Mouse (Mus musculus): ENCODE measurements around the gene Ankrd55. TPM values are rescaled to one million over a fixed set of nuclear protein-coding genes. Genes with fewer than 3 reads are reported as not detected.
A peak's percentile ranks its signal among the peaks of the same experiment; 100 is the strongest.

Ankrd55 gene
- polyA plus RNA-seq, 1 experiment: 0.74 TPM

- H3K4me1 ChIP-seq (ENCODE audit: control insufficient read depth, insufficient read depth, low read length): peaks cover 15% of the 10 kb centered on the region
- H3K4me3 ChIP-seq (ENCODE audit: insufficient read depth, low read length): no peak overlapping the region
- peak overlapping the region; percentile 84 for H3K27ac ChIP-seq (ENCODE audit: insufficient read depth, low read length)
- TF ChIP-seq CTCF (IDR thresholded peaks at IDR 0.05; ENCODE audit: borderline replicate concordance, insufficient read depth, low read length) (no peak), POLR2A (IDR thresholded peaks at IDR 0.05; ENCODE audit: low read depth, low read length) (no peak)
Measured at GRCm38 (mm10) chr13:112316622-112317482, 28.6 kb downstream of the Ankrd55 start.

GRCm38 (mm10) chr13:112318124-112318523 lies 29.9 kb downstream of the Ankrd55 start:
- H3K4me3 ChIP-seq (ENCODE audit: insufficient read depth, low read length): no peak overlapping the region
- H3K4me1 ChIP-seq (ENCODE audit: control insufficient read depth, insufficient read depth, low read length): peaks cover 14% of the 10 kb centered on the region
- peak overlapping the region; percentile 84 for H3K27ac ChIP-seq (ENCODE audit: insufficient read depth, low read length)
- no peak for TF ChIP-seq CTCF (IDR thresholded peaks at IDR 0.05; ENCODE audit: borderline replicate concordance, insufficient read depth, low read length)
- no peak for TF ChIP-seq POLR2A (IDR thresholded peaks at IDR 0.05; ENCODE audit: low read depth, low read length)

- Histone ChIP-seq H3K4me1 (ENCODE audit: control insufficient read depth, insufficient read depth, low read length) (peaks cover 12% of the 10 kb centered on the region), H3K4me3 (ENCODE audit: insufficient read depth, low read length) (no peak overlapping the region), H3K27ac (ENCODE audit: insufficient read depth, low read length) (peak overlapping the region; percentile 95; the same call in 1 of the 2 replicates)
- TF ChIP-seq POLR2A (IDR thresholded peaks at IDR 0.05; ENCODE audit: low read depth, low read length) (no peak), CTCF (IDR thresholded peaks at IDR 0.05; ENCODE audit: borderline replicate concordance, insufficient read depth, low read length) (no peak)
Measured at GRCm38 (mm10) chr13:112323591-112324266, 35.5 kb downstream of the Ankrd55 start.

- Histone ChIP-seq H3K4me1 (ENCODE audit: control insufficient read depth, insufficient read depth, low read length) (peaks cover 15% of the 10 kb centered on the region), H3K4me3 (ENCODE audit: insufficient read depth, low read length) (no peak overlapping the region), H3K27ac (ENCODE audit: insufficient read depth, low read length) (peak overlapping the region; percentile 99)
- TF ChIP-seq CTCF (IDR thresholded peaks at IDR 0.05; ENCODE audit: borderline replicate concordance, insufficient read depth, low read length): no peak
- no peak for TF ChIP-seq POLR2A (IDR thresholded peaks at IDR 0.05; ENCODE audit: low read depth, low read length)
Measured at GRCm38 (mm10) chr13:112325126-112325525, 36.9 kb downstream of the Ankrd55 start.

- Histone ChIP-seq H3K4me3 (ENCODE audit: insufficient read depth, low read length) (no peak overlapping the region), H3K27ac (ENCODE audit: insufficient read depth, low read length) (peak overlapping the region; percentile 99), H3K4me1 (ENCODE audit: control insufficient read depth, insufficient read depth, low read length) (peaks cover 24% of the 10 kb centered on the region)
- no peak for TF ChIP-seq CTCF (IDR thresholded peaks at IDR 0.05; ENCODE audit: borderline replicate concordance, insufficient read depth, low read length)
- no peak for TF ChIP-seq POLR2A (IDR thresholded peaks at IDR 0.05; ENCODE audit: low read depth, low read length)
Measured at GRCm38 (mm10) chr13:112326403-112326802, 38.2 kb downstream of the Ankrd55 start.

- H3K4me1 ChIP-seq (ENCODE audit: control insufficient read depth, insufficient read depth, low read length): peaks cover 27% of the 10 kb centered on the region
- H3K27ac ChIP-seq (ENCODE audit: insufficient read depth, low read length): peak overlapping the region; percentile 93
- no peak for TF ChIP-seq CTCF (IDR thresholded peaks at IDR 0.05; ENCODE audit: borderline replicate concordance, insufficient read depth, low read length)
- TF ChIP-seq POLR2A (IDR thresholded peaks at IDR 0.05; ENCODE audit: low read depth, low read length): no peak
- H3K4me3 ChIP-seq (ENCODE audit: insufficient read depth, low read length): no peak overlapping the region
Measured at GRCm38 (mm10) chr13:112326977-112327376, 38.7 kb downstream of the Ankrd55 start.

- Histone ChIP-seq H3K4me3 (ENCODE audit: insufficient read depth, low read length) (no peak overlapping the region), H3K4me1 (ENCODE audit: control insufficient read depth, insufficient read depth, low read length) (peaks cover 27% of the 10 kb centered on the region), H3K27ac (ENCODE audit: insufficient read depth, low read length) (peak overlapping the region; percentile 93)
- TF ChIP-seq CTCF (IDR thresholded peaks at IDR 0.05; ENCODE audit: borderline replicate concordance, insufficient read depth, low read length): no peak
- TF ChIP-seq POLR2A (IDR thresholded peaks at IDR 0.05; ENCODE audit: low read depth, low read length): no peak
Measured at GRCm38 (mm10) chr13:112327511-112327910, 39.3 kb downstream of the Ankrd55 start.

GRCm38 (mm10) chr13:112330257-112330656 lies 42.0 kb downstream of the Ankrd55 start:
- TF ChIP-seq CTCF (IDR thresholded peaks at IDR 0.05; ENCODE audit: borderline replicate concordance, insufficient read depth, low read length) (no peak), POLR2A (IDR thresholded peaks at IDR 0.05; ENCODE audit: low read depth, low read length) (no peak)

GRCm38 (mm10) chr13:112330919-112331681 lies 42.8 kb downstream of the Ankrd55 start:
- no peak for TF ChIP-seq CTCF (IDR thresholded peaks at IDR 0.05; ENCODE audit: borderline replicate concordance, insufficient read depth, low read length)
- TF ChIP-seq POLR2A (IDR thresholded peaks at IDR 0.05; ENCODE audit: low read depth, low read length): 0 out of 2 replicates have a peak, but pooled peaks have one; percentile 6

More at GRCm38 (mm10) chr13:112330257-112330656, 42.0 kb downstream of the Ankrd55 start:
- Histone ChIP-seq H3K27ac (ENCODE audit: insufficient read depth, low read length) (peak overlapping the region; percentile 76; the same call in 1 of the 2 replicates), H3K4me1 (ENCODE audit: control insufficient read depth, insufficient read depth, low read length) (peaks cover 22% of the 10 kb centered on the region), H3K4me3 (ENCODE audit: insufficient read depth, low read length) (no peak overlapping the region)

More at GRCm38 (mm10) chr13:112330919-112331681, 42.8 kb downstream of the Ankrd55 start:
- no peak overlapping the region for H3K4me3 ChIP-seq (ENCODE audit: insufficient read depth, low read length)
- peaks cover 22% of the 10 kb centered on the region for H3K4me1 ChIP-seq (ENCODE audit: control insufficient read depth, insufficient read depth, low read length)
- peak overlapping the region; percentile 76 for H3K27ac ChIP-seq (ENCODE audit: insufficient read depth, low read length)

All from embryonic fibroblast, embryonic 13.5 days (primary cell).